Mouse (Mus musculus) ES-E14 (cell line): ENCODE measurements around the gene Cd70.

Experiments
- CHD2 ChIP-seq: IDR thresholded peaks from 2 replicates; pipeline ENCODE4 v1.6.1; 2014; ENCODE audit warnings: mild to moderate bottlenecking, low read depth, low read length, inconsistent platforms
- HCFC1 ChIP-seq: IDR thresholded peaks from 2 replicates; pipeline ENCODE4 v1.6.1; 2012; ENCODE audit warnings: low read length, inconsistent platforms, borderline replicate concordance; ENCODE audit not compliant: insufficient read depth
- MAFK ChIP-seq: IDR thresholded peaks from 2 replicates; pipeline ENCODE4 v1.6.1; 2014; ENCODE audit warnings: mild to moderate bottlenecking, low read depth, low read length, inconsistent platforms; ENCODE audit not compliant: insufficient read depth
- ZC3H11A ChIP-seq: IDR thresholded peaks from 2 replicates; pipeline ENCODE4 v1.6.1; 2012; ENCODE audit warnings: low read depth, mild to moderate bottlenecking, inconsistent platforms, low read length, borderline replicate concordance
- ZNF384 ChIP-seq: IDR thresholded peaks from 2 replicates; pipeline ENCODE4 v1.6.1; 2012; ENCODE audit warnings: low read depth, low read length, inconsistent platforms

- no peak for TF ChIP-seq ZC3H11A
- no peak for TF ChIP-seq HCFC1
- TF ChIP-seq ZNF384, result no peak
- TF ChIP-seq CHD2, result no peak
- TF ChIP-seq MAFK, result no peak
Observed at GRCm38 (mm10) chr17:57102276-57102675, 47.3 kb downstream of the Cd70 start.
